Mouse (Mus musculus): ENCODE results near the gene Sema3d. TPM values are rescaled to one million over a fixed set of nuclear protein-coding genes. Genes with fewer than 3 reads are reported as not detected.

Gene Sema3d
- total and polyA plus RNA-seq, 3 experiments: 0.11 to 0.15 TPM; not detected in 1

DNA sequence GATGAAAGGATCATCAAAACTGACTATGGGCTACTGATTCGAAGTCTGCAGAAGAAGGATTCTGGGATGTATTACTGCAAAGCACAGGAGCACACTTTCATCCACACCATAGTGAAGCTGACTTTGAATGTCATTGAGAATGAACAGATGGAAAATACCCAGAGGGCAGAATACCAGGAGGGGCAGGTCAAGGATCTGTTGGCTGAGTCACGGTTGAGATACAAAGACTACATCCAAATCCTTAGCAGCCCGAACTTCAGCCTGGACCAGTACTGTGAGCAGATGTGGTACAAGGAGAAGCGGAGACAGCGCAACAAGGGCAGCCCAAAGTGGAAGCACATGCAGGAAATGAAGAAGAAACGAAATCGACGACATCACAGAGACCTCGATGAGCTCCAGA, 201.7 kb downstream of the Sema3d start:
- no peaks in the 10 kb centered on the region for H3K36me3 ChIP-seq (replicated peaks)
- H3K9me3 ChIP-seq (replicated peaks): no peaks in the 10 kb centered on the region
- no peaks in the 10 kb centered on the region for H3K27me3 ChIP-seq (ENCODE audit: insufficient read depth, low read length)
- no peak overlapping the region for H3K4me3 ChIP-seq (ENCODE audit: low read depth, low read length)
- no peak for DNase-seq (ENCODE audit: low spot score)
- ATAC-seq (ENCODE audit: extremely low read depth, insufficient number of reproducible peaks, low FRiP score, poor library complexity, severe bottlenecking): no peak
- no peaks in the 10 kb centered on the region for H3K4me1 ChIP-seq (ENCODE audit: insufficient read depth, low read depth, low read length)
- TF ChIP-seq GATA1 (IDR thresholded peaks at IDR 0.05; ENCODE audit: borderline replicate concordance, low read length) (no peak), TAL1 (conservative IDR thresholded peaks at IDR 0.05; ENCODE audit: low read depth, low read length) (no peak), CTCF (IDR thresholded peaks at IDR 0.05; ENCODE audit: low read depth, low read length) (no peak), GATA2 (IDR thresholded peaks at IDR 0.05; ENCODE audit: borderline replicate concordance, low read depth, low read length) (no peak), POLR2AphosphoS5 (IDR thresholded peaks at IDR 0.05; ENCODE audit: insufficient replicate concordance, low read depth, low read length) (no peak)

DNA sequence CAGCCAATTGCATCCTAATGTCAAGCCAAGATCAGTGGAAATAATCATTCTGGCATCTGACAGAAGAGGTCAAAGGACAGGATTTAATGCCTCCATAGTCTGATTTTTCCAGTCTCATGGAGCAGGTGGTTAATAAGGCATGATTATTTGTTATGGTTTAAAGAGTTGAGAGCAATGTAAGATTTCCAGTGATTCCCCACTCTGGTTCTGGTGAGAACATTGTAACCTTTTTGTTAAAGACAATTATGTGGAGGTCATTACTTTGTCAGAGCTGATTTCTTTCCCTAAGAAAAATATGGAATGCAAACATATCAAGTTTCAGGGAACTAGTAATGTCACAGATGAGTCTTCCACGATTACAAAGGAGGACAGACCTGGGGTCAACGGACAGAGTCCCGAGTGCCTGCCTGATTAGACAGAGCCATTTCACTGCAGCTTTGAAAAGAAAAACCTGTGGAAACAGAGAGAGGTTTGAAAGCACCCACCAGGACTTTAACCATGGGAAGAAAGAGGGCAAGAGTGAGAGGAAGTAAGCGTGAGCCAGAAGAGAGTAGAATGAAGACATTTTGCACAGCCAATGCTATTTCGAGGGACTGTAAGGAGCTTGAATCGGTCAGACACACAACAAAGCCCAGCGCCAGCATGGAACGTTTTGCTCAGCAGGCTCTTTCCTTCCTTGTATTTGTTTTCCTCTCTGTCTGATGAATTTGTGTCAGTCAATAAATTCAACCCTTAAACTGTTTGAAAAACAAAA, 251.2 kb downstream of the Sema3d start:
- no peaks in the 10 kb centered on the region for H3K4me1 ChIP-seq (ENCODE audit: insufficient read depth, low read depth, low read length)
- no peak for DNase-seq (ENCODE audit: low spot score)
- TF ChIP-seq GATA1 (IDR thresholded peaks at IDR 0.05; ENCODE audit: borderline replicate concordance, low read length) (no peak), CTCF (IDR thresholded peaks at IDR 0.05; ENCODE audit: low read depth, low read length) (no peak), GATA2 (IDR thresholded peaks at IDR 0.05; ENCODE audit: borderline replicate concordance, low read depth, low read length) (no peak), POLR2AphosphoS5 (IDR thresholded peaks at IDR 0.05; ENCODE audit: insufficient replicate concordance, low read depth, low read length) (no peak), TAL1 (conservative IDR thresholded peaks at IDR 0.05; ENCODE audit: low read depth, low read length) (no peak)

DNA sequence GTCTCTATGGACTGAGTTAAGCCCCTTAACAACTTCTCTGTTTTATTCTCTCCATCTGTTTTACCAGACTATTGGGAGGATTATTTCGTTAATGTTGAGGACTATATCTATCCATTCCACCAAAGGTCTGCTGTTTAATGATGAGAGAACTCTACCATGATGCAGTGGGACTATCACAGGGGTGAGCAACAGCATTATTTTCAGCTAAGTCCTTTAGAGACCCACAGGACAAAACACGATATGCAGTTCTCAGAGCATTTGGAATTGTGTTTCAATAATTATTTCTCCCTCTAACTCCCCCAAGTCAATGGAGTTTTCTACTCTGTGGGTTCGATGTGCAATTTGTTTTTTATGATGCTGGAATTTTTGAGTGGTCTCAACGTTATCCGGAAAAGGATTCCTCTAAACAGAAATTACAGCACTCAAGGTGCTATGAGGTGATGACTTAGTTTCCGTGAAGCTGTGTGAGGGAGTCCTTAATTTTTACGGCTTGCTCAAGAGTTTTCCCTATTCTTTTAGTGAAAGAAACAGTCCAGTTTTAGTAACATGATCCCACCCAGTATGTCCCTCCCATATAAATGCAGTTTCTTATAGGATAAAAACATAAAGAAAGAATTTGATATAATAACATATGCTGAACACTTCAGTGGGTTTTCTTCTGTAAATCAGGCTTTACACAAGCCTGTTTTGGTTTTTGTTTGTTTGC, 254.7 kb downstream of the Sema3d start:
- DNase-seq (ENCODE audit: low spot score): no peak
- no peak overlapping the region for H3K4me3 ChIP-seq (ENCODE audit: low read depth, low read length)
- H3K27me3 ChIP-seq (ENCODE audit: insufficient read depth, low read length): no peaks in the 10 kb centered on the region
- no peaks in the 10 kb centered on the region for H3K4me1 ChIP-seq (ENCODE audit: insufficient read depth, low read depth, low read length)
- TF ChIP-seq CTCF (IDR thresholded peaks at IDR 0.05; ENCODE audit: low read depth, low read length): no peak
- TF ChIP-seq POLR2AphosphoS5 (IDR thresholded peaks at IDR 0.05; ENCODE audit: insufficient replicate concordance, low read depth, low read length): no peak
- no peak for TF ChIP-seq GATA1 (IDR thresholded peaks at IDR 0.05; ENCODE audit: borderline replicate concordance, low read length)
- TF ChIP-seq TAL1 (conservative IDR thresholded peaks at IDR 0.05; ENCODE audit: low read depth, low read length): no peak
- no peak for TF ChIP-seq GATA2 (IDR thresholded peaks at IDR 0.05; ENCODE audit: borderline replicate concordance, low read depth, low read length)
- no peaks in the 10 kb centered on the region for H3K9me3 ChIP-seq (replicated peaks)
- no peaks in the 10 kb centered on the region for H3K36me3 ChIP-seq (replicated peaks)
- ATAC-seq (ENCODE audit: extremely low read depth, insufficient number of reproducible peaks, low FRiP score, poor library complexity, severe bottlenecking): no peak

More for the DNA sequence above, 251.2 kb downstream of the Sema3d start:
- H3K4me3 ChIP-seq (ENCODE audit: low read depth, low read length): no peak overlapping the region
- no peaks in the 10 kb centered on the region for H3K27me3 ChIP-seq (ENCODE audit: insufficient read depth, low read length)
- ATAC-seq (ENCODE audit: extremely low read depth, insufficient number of reproducible peaks, low FRiP score, poor library complexity, severe bottlenecking): no peak
- no peaks in the 10 kb centered on the region for H3K9me3 ChIP-seq (replicated peaks)
- no peaks in the 10 kb centered on the region for H3K36me3 ChIP-seq (replicated peaks)
